Mouse (Mus musculus): ENCODE results near the gene Gdpgp1.

DNA sequence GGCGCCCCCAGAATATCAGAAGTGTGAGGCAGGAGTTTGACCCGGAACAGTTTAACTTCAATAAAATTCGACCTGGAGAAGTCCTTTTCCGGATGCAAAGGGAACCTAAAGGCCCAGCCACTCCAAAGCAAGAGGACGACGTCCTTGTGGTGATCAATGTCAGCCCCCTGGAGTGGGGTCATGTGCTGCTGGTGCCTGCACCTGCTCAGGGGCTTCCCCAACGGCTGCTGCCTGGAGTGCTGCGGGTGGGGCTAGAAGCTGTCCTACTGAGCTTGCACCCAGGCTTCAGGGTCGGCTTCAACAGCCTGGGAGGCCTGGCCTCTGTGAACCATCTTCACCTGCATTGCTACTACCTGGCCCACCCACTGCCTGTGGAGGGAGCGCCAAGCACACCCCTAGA is 5.9 kb downstream of the Gdpgp1 start:
- TF ChIP-seq CTCF (IDR thresholded peaks at IDR 0.05; ENCODE audit: low read depth, low read length), result no peak
- TF ChIP-seq GATA1 (IDR thresholded peaks at IDR 0.05; ENCODE audit: borderline replicate concordance, low read length), result no peak
- TF ChIP-seq TAL1 (conservative IDR thresholded peaks at IDR 0.05; ENCODE audit: low read depth, low read length), result no peak
- TF ChIP-seq POLR2AphosphoS5 (IDR thresholded peaks at IDR 0.05; ENCODE audit: insufficient replicate concordance, low read depth, low read length), result no peak
- no peak for TF ChIP-seq GATA2 (IDR thresholded peaks at IDR 0.05; ENCODE audit: borderline replicate concordance, low read depth, low read length)

Data from G1E (cell line).